Mouse (Mus musculus) 416B (cell line): Measurements from ENCODE around the gene Ptch1.

Source experiments
- DNase-seq: peaks from one replicate; pipeline ENCODE4 v3.0.0; 2011; ENCODE audit warnings: low read depth

Ptch1 gene

GRCm38 (mm10) chr13:63534981-63535380, 38.4 kb downstream of the Ptch1 start:
- DNase-seq: no peak

GRCm38 (mm10) chr13:63530857-63531256, 42.5 kb downstream of the Ptch1 start:
- DNase-seq: no peak

DNA sequence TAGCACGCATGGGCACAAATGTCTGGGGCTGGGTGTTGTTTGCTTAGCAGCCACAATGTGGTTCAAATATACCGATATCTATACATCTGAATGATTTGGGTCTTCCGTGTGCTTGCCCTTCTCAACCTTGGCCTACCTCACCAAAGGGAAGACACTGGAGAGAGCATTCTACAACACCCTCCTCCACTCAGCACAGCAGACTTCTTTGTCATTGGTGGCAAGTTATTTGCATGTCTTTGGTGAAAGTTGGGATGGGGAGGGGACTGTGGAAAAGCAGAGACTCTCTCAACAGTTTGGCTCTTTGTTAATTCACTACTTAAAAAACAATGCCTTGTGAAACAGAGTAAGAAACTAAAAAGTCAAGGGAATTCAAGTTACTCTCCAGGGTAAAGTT, 43.0 kb downstream of the Ptch1 start:
- peak; percentile 36 for DNase-seq

DNA sequence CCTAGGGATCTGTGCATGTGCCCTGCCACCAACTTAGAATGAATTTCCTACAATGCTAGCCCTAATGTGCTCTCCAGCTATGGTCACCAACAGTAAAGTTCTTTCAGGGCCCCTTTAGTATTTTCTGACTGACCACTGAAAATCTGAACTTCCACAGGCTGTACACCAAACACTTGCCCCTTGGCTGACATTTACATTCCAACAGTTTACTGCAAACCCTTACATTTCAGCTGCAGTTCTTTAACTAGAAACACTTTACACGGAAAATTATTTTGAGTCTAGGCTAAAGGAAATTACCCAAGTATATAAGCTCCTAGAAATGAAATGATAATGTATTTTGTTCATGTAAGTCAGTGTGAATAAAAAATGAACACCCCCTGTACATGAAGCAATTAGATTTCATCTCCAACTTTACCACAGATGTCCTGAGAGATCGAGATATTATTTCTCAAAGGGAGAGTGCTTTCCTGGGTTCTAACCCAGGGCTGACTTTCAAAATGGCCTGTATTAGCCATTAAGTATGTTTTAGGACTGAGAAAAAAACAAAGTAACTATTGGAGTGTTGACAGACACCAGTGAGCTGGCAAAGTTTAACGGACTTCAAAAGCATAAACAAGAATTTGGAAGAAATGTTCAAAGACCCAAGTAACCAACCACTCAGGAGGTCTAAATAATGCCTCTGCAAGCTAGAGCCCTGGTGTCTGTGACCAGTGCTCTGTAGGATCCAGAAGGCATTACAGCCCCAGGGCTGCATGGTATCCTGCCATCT, 43.6 kb downstream of the Ptch1 start:
- no peak for DNase-seq

DNA sequence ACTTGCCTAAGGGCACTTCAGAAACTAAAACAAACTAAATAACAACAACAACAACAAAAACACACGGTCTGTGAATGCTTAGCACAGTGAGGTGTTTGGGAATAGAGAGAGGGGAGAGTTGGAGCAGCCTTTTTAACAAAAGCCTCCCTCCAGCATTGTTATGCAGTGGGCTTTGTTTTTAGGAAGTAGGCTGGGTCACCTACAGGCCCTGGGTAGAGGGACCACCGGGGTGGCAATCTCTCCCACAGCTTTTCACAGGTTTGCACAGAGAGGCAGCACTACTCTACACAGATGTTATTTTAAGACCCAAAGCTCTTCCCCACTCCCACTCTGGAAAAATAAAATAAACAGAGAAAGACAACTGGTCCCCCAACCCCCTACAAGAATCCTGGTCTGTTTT, 44.5 kb downstream of the Ptch1 start:
- DNase-seq: no peak

DNA sequence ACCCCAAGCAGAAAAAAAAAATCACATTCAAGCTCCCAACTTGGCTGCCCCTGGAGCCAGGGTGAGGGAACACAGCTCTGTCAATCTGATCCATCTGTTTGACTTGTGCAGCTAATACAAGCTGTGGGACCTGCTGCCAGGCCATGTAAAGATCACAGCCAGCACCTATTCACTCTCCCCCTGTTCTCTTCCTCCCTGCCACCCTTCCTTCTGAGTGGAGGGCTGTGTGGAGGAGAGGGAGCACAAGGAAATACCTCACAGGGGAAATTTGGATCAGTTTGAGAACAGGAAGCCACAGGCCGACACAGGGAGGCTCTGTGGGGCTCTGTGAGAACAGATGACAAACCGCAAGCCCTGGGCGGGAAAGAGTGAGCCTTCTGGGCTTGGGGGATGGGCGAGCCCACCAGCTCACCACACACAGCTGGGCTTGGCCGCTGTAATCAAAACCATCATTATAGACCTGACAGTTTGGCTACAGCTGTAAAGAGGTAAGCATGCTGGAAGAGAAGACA, 45.2 kb downstream of the Ptch1 start:
- peak; percentile 93 for DNase-seq

DNA sequence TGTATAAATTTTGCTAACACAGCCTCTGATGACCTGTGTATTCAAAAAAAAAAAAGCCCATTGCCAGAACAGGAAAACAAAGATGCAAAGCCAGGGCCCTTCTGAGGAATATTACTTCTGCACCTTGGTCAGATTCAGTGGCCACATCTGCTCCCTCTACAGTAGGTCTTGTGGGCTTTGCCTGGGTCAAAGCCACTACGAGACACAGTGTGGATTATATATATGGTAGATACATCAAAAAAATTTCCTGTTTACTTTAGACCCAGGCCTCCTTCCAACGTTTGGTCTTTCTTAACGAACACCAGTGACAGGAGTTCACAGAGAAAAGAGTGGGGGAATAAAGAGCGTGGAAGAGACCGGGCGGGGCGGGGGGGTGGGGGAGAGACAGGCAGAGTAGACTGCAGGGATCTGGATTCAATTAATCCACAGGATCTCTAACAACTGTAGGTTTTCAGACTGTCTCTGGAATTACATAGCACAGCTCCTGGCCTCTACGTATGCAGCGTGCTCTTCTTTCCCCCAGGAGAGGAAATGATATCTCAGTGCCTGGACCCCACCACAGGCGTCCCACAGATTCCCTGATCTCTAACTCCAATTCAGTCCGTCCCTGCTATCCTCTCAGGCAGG, 47.7 kb downstream of the Ptch1 start:
- DNase-seq: no peak

DNA sequence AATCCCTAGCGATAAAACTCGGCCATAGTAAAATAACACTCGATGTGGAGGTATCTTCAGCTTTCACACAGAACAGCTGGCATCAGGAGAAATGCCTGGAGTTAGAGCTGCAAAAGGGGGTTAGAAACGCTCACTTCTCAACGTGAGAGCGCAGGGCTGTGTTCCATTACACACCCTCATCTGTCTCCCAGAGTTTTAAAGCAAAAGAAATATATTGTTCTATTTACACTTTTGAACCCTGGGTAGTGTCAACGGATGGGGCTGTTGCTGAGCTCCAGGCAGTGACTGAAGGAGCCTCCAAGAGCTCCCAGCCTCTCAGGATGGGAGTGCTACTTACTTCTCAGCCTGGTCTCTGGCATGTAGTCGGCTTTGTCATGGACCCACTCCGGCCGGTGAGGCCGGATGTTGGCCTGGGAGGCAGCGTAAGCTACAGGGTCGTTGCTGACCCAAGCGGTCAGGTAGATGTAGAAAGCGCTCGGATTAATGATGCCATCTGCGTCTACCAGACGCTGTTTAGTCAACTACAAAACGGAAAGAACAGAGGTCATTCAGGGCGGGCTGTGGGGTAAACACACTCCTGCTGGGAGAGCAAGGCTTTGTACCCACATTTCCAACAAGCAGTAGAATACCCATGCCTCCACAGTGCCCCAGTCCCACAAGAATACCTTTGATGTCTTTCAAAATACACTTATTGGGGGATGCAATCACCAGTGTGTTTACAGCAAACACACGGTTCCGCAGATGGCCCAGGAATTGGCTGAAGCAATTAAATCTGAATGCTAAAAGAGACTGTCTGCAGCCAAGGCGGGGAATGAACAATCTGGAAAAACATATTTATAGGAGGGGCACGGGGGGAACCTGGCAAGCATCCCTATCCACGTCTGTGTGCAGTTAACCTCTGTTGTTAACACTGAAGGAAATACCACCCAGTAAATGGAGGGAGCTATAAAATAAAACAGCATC, 48.5 kb downstream of the Ptch1 start:
- DNase-seq: no peak

DNA sequence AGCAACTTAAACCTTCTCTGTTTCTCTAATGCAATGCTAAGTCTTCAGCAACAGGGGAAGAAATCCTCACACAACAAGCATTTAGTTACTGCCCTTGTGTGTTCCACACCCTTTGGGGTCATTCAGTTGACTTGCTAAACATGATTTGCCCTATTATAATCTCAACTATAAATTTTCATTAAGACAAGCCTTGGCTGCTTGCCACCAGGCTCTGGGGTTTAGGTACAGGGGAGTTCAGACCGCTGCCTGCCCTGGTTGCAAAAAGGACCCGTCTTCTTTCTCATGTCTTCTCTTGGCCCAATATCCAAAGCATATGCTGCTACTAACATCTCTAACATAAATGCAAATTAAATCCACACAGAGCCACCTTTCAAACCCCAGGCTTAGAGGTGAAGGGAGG, 49.3 kb downstream of the Ptch1 start:
- DNase-seq: no peak

DNA sequence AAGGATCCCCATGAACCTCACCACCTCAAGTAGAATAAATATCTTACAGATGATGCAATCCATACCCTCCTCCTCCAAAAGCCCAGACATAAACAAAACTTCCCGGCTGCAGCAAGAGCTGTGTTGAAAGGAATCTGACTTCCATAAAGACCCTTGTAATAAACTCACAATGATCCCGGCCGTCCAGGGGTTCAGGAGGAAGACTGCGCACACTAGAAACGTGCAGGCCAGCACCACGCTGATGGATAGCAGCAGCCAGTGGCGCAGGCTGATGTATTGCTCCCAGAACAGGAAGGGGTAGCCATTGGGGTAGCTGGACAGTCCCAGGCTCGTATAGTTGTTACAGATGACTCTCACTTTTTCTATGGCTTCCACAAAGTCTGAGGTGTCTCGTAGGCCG, 50.6 kb downstream of the Ptch1 start:
- no peak for DNase-seq

DNA sequence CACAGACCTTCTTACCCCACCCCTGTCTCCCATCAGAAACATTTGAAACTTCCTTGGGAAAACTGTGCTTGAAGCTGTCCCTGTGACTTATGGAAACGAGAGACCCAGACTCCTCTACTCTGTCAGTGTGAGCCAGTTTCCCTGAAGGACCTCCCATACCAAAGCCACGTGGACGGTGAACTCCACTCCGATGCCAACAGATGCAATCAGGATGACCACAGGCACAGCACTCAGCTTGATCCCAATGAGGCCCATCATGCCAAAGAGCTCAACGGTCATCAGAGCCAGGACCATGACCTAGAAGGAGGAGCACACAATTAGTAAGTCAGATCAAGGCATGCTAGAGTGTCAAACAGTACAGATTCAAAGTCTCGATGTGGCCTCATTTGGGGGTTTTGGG, 53.3 kb downstream of the Ptch1 start:
- DNase-seq: no peak

DNA sequence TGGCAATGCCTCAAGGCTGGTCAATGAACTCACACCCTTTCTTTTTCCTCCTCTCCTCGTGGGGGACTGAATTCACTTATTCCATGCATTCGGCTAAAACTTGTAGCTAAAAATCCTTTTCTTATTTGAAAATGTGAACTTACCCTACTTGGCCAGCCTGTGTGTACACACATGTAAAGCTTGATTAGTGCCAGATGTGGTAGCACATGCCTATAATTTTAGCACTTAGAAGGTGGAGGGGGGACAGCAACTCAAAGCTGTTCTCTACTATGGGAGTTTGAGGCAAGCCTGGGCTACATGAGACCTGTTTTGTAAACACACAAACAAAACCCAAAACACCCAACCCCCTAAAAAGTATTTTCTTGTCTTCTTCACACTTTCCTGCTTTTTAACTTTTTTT, 56.9 kb downstream of the Ptch1 start:
- no peak for DNase-seq

- no peak for DNase-seq
These were observed 57.9 kb downstream of the Ptch1 start for GRCm38 (mm10) chr13:63515542-63515941.

GRCm38 (mm10) chr13:63514931-63515360, 58.5 kb downstream of the Ptch1 start:
- no peak for DNase-seq

DNA sequence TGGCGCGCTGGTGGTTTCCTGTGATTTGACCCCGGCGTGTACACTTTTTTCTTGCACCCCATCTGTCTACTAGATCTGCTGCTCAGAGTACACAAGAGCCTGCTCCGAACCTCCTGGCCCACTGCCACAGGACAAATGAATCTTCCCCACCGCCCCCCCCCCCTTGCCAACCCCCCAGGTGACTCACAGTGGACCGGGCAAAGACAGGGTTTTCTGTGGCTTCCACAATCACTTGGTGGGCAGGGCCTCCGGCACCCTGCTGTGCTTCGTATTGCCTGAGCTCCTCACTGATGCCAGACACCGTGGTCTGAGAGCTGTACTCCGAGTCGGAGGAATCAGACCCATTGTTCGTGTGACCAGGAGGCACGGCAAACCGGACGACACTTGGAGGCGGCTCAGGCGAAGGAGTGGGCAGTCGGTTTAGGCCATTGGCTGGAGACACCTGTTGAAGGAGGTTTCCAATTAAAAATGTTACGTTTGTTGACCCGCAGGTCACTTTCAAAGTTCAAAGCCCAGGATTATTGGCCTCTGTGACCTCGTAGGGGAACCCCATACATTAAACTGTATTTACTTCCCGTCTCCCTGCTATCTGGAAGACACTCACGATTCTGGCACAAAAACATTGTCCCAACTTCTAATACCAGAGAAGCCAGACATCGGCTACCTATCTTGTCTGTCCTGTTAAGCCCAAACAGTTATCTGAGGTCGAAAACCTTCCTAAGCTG, 59.9 kb downstream of the Ptch1 start:
- DNase-seq: peak; percentile 52

- no peak for DNase-seq
These were observed 61.0 kb downstream of the Ptch1 start for GRCm38 (mm10) chr13:63512411-63512810.

DNA sequence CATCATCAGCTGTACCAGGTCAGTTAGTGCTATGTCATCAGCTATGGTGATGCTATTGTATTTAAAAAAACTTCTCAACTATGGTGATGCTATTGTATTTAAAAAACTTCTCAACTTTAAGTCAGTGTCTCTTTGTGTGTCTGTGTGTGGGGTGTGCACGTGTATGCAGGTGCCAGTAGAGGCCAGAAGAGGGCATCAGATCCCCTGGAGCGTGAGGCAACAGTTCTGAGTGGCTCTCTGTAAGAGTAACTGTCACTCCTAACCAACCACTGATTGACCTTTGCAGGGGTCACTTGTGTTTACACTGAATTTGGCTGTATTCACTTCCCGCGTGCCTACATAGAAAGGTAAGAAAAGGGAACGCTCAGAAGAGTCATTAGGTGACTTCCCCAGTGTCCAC, 65.6 kb downstream of the Ptch1 start:
- peak; percentile 29 for DNase-seq

- no peak for DNase-seq
These were observed 66.3 kb downstream of the Ptch1 start for GRCm38 (mm10) chr13:63507001-63507556.

GRCm38 (mm10) chr13:63506364-63506763, 67.0 kb downstream of the Ptch1 start:
- no peak for DNase-seq

GRCm38 (mm10) chr13:63502391-63502790, 71.0 kb downstream of the Ptch1 start:
- no peak for DNase-seq

DNA sequence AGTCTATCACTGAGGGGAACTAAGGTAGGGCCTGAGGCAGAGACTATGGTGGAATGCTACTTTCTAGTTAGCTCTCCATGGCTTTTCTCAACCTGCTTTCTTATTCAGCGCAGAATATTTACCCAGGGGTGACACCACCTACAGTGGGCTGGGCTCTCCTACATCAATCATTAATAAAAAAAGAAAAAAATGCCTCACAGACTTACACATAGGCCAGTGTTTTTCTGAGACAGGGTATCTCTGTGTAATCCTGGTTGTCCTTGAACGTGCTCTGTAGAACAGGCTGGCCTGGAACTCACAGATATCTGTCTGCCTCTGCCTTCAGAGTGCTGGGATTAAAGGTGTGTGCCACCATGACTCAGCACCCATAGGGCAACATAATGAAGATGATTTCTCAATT, 73.9 kb downstream of the Ptch1 start:
- DNase-seq: no peak
